Mouse (Mus musculus) neural tube, embryonic 12.5 days (tissue): ENCODE results near the gene Sf3b1. TPM values are rescaled to one million over a fixed set of nuclear protein-coding genes. Genes with fewer than 3 reads are reported as not detected.
A peak's percentile ranks its signal among the peaks of the same experiment; 100 is the strongest.
"Not testable (repeated sequence)": the region's sequence is repeated elsewhere in the genome, so short reads cannot be mapped to it uniquely, and the experiment has no call there.

Experiments used
- ATAC-seq: fragments of 200-750 bp; cut with Nextera tagmentation; 2 replicates; pipeline ENCODE4 v1.8.0; 2017; ENCODE audit warnings: low read depth, mild to moderate bottlenecking, moderate TSS enrichment, moderate library complexity; ENCODE audit not compliant: low FRiP score
- H3K27ac ChIP-seq: fragments of 300-500 bp; sonication (generic); 2 replicates; pipeline ENCODE4 v1.5.1; 2016
- H3K27me3 ChIP-seq: fragments of 300-500 bp; sonication (generic); replicated peaks from 2 replicates; pipeline ENCODE4 v1.6.1; 2016; ENCODE audit warnings: mild to moderate bottlenecking
- H3K36me3 ChIP-seq: fragments of 300-500 bp; sonication (generic); 2 replicates; pipeline ENCODE4 v1.6.1; 2016; ENCODE audit warnings: mild to moderate bottlenecking
- H3K4me1 ChIP-seq: fragments of 300-500 bp; sonication (generic); 2 replicates; pipeline ENCODE4 v1.6.1; 2016
- H3K4me2 ChIP-seq: fragments of 300-500 bp; sonication (generic); replicated peaks from 2 replicates; pipeline ENCODE4 v1.6.1; 2016; ENCODE audit warnings: mild to moderate bottlenecking
- H3K4me3 ChIP-seq: fragments of 300-500 bp; sonication (generic); 2 replicates; pipeline ENCODE4 v1.5.1; 2016
- H3K9ac ChIP-seq: fragments of 300-500 bp; sonication (generic); 2 replicates; pipeline ENCODE4 v1.6.1; 2016; ENCODE audit warnings: mild to moderate bottlenecking
- H3K9me3 ChIP-seq: fragments of 300-500 bp; sonication (generic); 2 replicates; pipeline ENCODE4 v1.6.1; 2016; ENCODE audit warnings: mild to moderate bottlenecking
- WGBS: fragments of 180-500 bp; shearing (Covaris S2); methylation state at CpG from one replicate; pipeline ENCODE4 v1.1.7; 2016; 5-methylcytosine and 5-hydroxymethylcytosine counted together
- polyA plus RNA-seq: library from polyadenylated mRNA; unstranded; fragments of >200 nt; fragmentation: Nextera tagmentation; extraction: Ambion mirVana; gene quantifications from 2 replicates; pipeline ENCODE4 v1.2.1, GENCODE M21; 2016

Gene Sf3b1
- polyA plus RNA-seq, result 321 and 327 TPM in 2 replicates

- Histone ChIP-seq H3K27me3 (no peaks in the 10 kb centered on the region), H3K4me3 (peak within 1 kb of the TSS; percentile 94), H3K36me3 (no peaks in the 10 kb centered on the region), H3K9ac (peak within 1 kb of the TSS; percentile 97), H3K27ac (peak within 1 kb of the TSS; percentile 81), H3K9me3 (no peaks in the 10 kb centered on the region), H3K4me2 (peak within 1 kb of the TSS; percentile 82), H3K4me1 (peaks cover 9% of the 10 kb centered on the region)
- peak; percentile 99 for ATAC-seq
- 2% methylated on average over 46 of the region's 46 CpGs for WGBS
Measured at GRCm38 (mm10) chr1:55027253-55027801, at the start of gene Sf3b1. Gene Sf3b1 (minus strand): TSS chr1:55027481.

GRCm38 (mm10) chr1:55076395-55076743, 49.1 kb upstream of the Sf3b1 start:
- no peaks in the 10 kb centered on the region for H3K9me3 ChIP-seq
- H3K4me3 ChIP-seq, result no peak overlapping the region
- no peak overlapping the region for H3K9ac ChIP-seq
- H3K4me2 ChIP-seq, result no peak overlapping the region
- ATAC-seq, result no peak
- no peaks in the 10 kb centered on the region for H3K27me3 ChIP-seq
- H3K36me3 ChIP-seq, result peaks cover 46% of the 10 kb centered on the region
- H3K4me1 ChIP-seq, result no peaks in the 10 kb centered on the region
- no peak overlapping the region for H3K27ac ChIP-seq

- no peaks in the 10 kb centered on the region for H3K9me3 ChIP-seq
- H3K27me3 ChIP-seq, result no peaks in the 10 kb centered on the region
- no peak overlapping the region for H3K9ac ChIP-seq
- peaks cover 45% of the 10 kb centered on the region for H3K36me3 ChIP-seq
- WGBS, result 71% methylated on average over 5 of the region's 5 CpGs
- H3K4me3 ChIP-seq, result no peak overlapping the region
- H3K27ac ChIP-seq, result no peak overlapping the region
- no peaks in the 10 kb centered on the region for H3K4me1 ChIP-seq
- no peak for ATAC-seq
- no peak overlapping the region for H3K4me2 ChIP-seq
Measured at GRCm38 (mm10) chr1:55075652-55076394, 48.5 kb upstream of the Sf3b1 start.

GRCm38 (mm10) chr1:55074757-55075156, 47.5 kb upstream of the Sf3b1 start:
- Histone ChIP-seq H3K4me3 (no peak overlapping the region), H3K27me3 (no peaks in the 10 kb centered on the region), H3K9me3 (no peaks in the 10 kb centered on the region), H3K4me2 (no peak overlapping the region), H3K36me3 (peaks cover 39% of the 10 kb centered on the region), H3K4me1 (no peaks in the 10 kb centered on the region), H3K27ac (no peak overlapping the region), H3K9ac (no peak overlapping the region)
- no peak for ATAC-seq
- WGBS, result 69% methylated on average over 2 of the region's 2 CpGs

- H3K4me1 ChIP-seq, H3K9me3 ChIP-seq, H3K4me2 ChIP-seq, H3K27me3 ChIP-seq, ATAC-seq, H3K4me3 ChIP-seq, H3K27ac ChIP-seq, H3K9ac ChIP-seq: not testable (repeated sequence)
- peaks cover 42% of the 10 kb centered on the region for H3K36me3 ChIP-seq
Measured at GRCm38 (mm10) chr1:55072328-55072727, 45.0 kb upstream of the Sf3b1 start.

GRCm38 (mm10) chr1:55061772-55062171, 34.5 kb upstream of the Sf3b1 start:
- ATAC-seq, result no peak
- Histone ChIP-seq H3K9ac (no peak overlapping the region), H3K4me3 (no peak overlapping the region), H3K9me3 (no peaks in the 10 kb centered on the region), H3K4me1 (no peaks in the 10 kb centered on the region), H3K36me3 (peaks cover 29% of the 10 kb centered on the region), H3K27ac (no peak overlapping the region), H3K4me2 (no peak overlapping the region), H3K27me3 (no peaks in the 10 kb centered on the region)
- WGBS, result 94% methylated on average over 4 of the region's 4 CpGs

GRCm38 (mm10) chr1:55061099-55061498, 33.8 kb upstream of the Sf3b1 start:
- peaks cover 28% of the 10 kb centered on the region for H3K36me3 ChIP-seq
- no peak for ATAC-seq

GRCm38 (mm10) chr1:55058383-55058782, 31.1 kb upstream of the Sf3b1 start:
- not testable (repeated sequence) for H3K9me3 ChIP-seq, H3K27me3 ChIP-seq, ATAC-seq, H3K9ac ChIP-seq, H3K4me3 ChIP-seq, H3K4me2 ChIP-seq, H3K27ac ChIP-seq, H3K4me1 ChIP-seq
- H3K36me3 ChIP-seq, result peaks cover 13% of the 10 kb centered on the region
- 76% methylated on average over 2 of the region's 3 CpGs for WGBS

More at GRCm38 (mm10) chr1:55061099-55061498, 33.8 kb upstream of the Sf3b1 start:
- Histone ChIP-seq H3K27me3 (no peaks in the 10 kb centered on the region), H3K4me1 (no peaks in the 10 kb centered on the region), H3K27ac (no peak overlapping the region), H3K4me2 (no peak overlapping the region), H3K9ac (no peak overlapping the region), H3K4me3 (no peak overlapping the region), H3K9me3 (no peaks in the 10 kb centered on the region)
- WGBS, result 93% methylated on average over 5 of the region's 5 CpGs

- 87% methylated on average over 5 of the region's 5 CpGs for whole genome bisulfite sequencing
- H3K9me3 ChIP-seq, result no peaks in the 10 kb centered on the region
- H3K4me2 ChIP-seq, result no peak overlapping the region
- H3K9ac ChIP-seq, result no peak overlapping the region
- no peak for ATAC-seq
- no peaks in the 10 kb centered on the region for H3K27me3 ChIP-seq
- H3K4me1 ChIP-seq, result peaks cover 6% of the 10 kb centered on the region
- peaks cover 9% of the 10 kb centered on the region for H3K36me3 ChIP-seq
- no peak overlapping the region for H3K27ac ChIP-seq
- H3K4me3 ChIP-seq, result no peak overlapping the region
Measured at GRCm38 (mm10) chr1:55055322-55056115, 28.2 kb upstream of the Sf3b1 start.

- WGBS, result 76% methylated on average over 4 of the region's 4 CpGs
- H3K9ac ChIP-seq, result peak overlapping the region; percentile 78
Measured at GRCm38 (mm10) chr1:55053596-55053995, 26.3 kb upstream of the Sf3b1 start.

GRCm38 (mm10) chr1:55053005-55053404, 25.7 kb upstream of the Sf3b1 start:
- peak; percentile 68 for ATAC-seq
- WGBS, result under 1% methylated on average over 42 of the region's 42 CpGs

More at GRCm38 (mm10) chr1:55053596-55053995, 26.3 kb upstream of the Sf3b1 start:
- H3K4me3 ChIP-seq, result peak overlapping the region; percentile 84
- ATAC-seq, result no peak
- no peak overlapping the region for H3K27ac ChIP-seq
- H3K4me1 ChIP-seq, result peaks cover 6% of the 10 kb centered on the region
- H3K9me3 ChIP-seq, result no peaks in the 10 kb centered on the region
- H3K4me2 ChIP-seq, result peak overlapping the region; percentile 78
- peaks cover 9% of the 10 kb centered on the region for H3K36me3 ChIP-seq
- H3K27me3 ChIP-seq, result no peaks in the 10 kb centered on the region

GRCm38 (mm10) chr1:55052355-55052953, 25.2 kb upstream of the Sf3b1 start, which contains the start of gene Coq10b:
Gene Coq10b (plus strand): TSS chr1:55052770.
- WGBS, result under 1% methylated on average over 46 of the region's 46 CpGs
- Histone ChIP-seq H3K9ac (peak within 1 kb of the TSS; percentile 78), H3K36me3 (peaks cover 9% of the 10 kb centered on the region), H3K27me3 (no peaks in the 10 kb centered on the region), H3K9me3 (no peaks in the 10 kb centered on the region), H3K4me3 (peak within 1 kb of the TSS; percentile 84), H3K4me2 (peak within 1 kb of the TSS; percentile 78), H3K4me1 (peaks cover 6% of the 10 kb centered on the region), H3K27ac (peak within 1 kb of the TSS; percentile 54)
- peak; percentile 100 for ATAC-seq

More at GRCm38 (mm10) chr1:55053005-55053404, 25.7 kb upstream of the Sf3b1 start:
- Histone ChIP-seq H3K27me3 (no peaks in the 10 kb centered on the region), H3K4me2 (peak overlapping the region; percentile 78), H3K27ac (peak overlapping the region; percentile 54), H3K36me3 (peaks cover 9% of the 10 kb centered on the region), H3K4me1 (peaks cover 6% of the 10 kb centered on the region), H3K4me3 (peak overlapping the region; percentile 84), H3K9ac (peak overlapping the region; percentile 78), H3K9me3 (no peaks in the 10 kb centered on the region)
